Mouse (Mus musculus) midbrain, embryonic 15.5 days (tissue): Measurements from ENCODE around the gene Arl9. TPM values are rescaled to one million over a fixed set of nuclear protein-coding genes. Genes with fewer than 3 reads are reported as not detected.
A peak's percentile ranks its signal among the peaks of the same experiment; 100 is the strongest.

Source experiments
- ATAC-seq: fragments of 200-750 bp; cut with Nextera tagmentation; replicated peaks from 2 replicates; pipeline ENCODE4 v1.8.0; 2017; ENCODE audit warnings: moderate TSS enrichment
- H3K27ac ChIP-seq: fragments of 300-500 bp; sonication (generic); 2 replicates; pipeline ENCODE4 v1.5.1; 2015; ENCODE audit warnings: mild to moderate bottlenecking, inconsistent platforms
- H3K27me3 ChIP-seq: fragments of 300-500 bp; sonication (generic); replicated peaks from 2 replicates; pipeline ENCODE4 v1.6.1; 2015; ENCODE audit warnings: inconsistent platforms
- H3K36me3 ChIP-seq: fragments of 300-500 bp; sonication (generic); replicated peaks from 2 replicates; pipeline ENCODE4 v1.6.1; 2015; ENCODE audit warnings: inconsistent platforms
- H3K4me1 ChIP-seq: fragments of 300-500 bp; sonication (generic); 2 replicates; pipeline ENCODE4 v1.6.1; 2015; ENCODE audit warnings: inconsistent platforms
- H3K4me2 ChIP-seq: fragments of 300-500 bp; sonication (generic); 2 replicates; pipeline ENCODE4 v1.6.1; 2015; ENCODE audit warnings: inconsistent platforms, mild to moderate bottlenecking, moderate library complexity
- H3K4me3 ChIP-seq: fragments of 300-500 bp; sonication (generic); 2 replicates; pipeline ENCODE4 v1.5.1; 2015; ENCODE audit warnings: mild to moderate bottlenecking, inconsistent platforms
- H3K9ac ChIP-seq: fragments of 300-500 bp; sonication (generic); 2 replicates; pipeline ENCODE4 v1.6.1; 2015; ENCODE audit warnings: mild to moderate bottlenecking, inconsistent platforms
- H3K9me3 ChIP-seq: fragments of 300-500 bp; sonication (generic); 2 replicates; pipeline ENCODE4 v1.6.1; 2016; ENCODE audit warnings: inconsistent platforms
- WGBS: fragments of 180-500 bp; shearing (Covaris S2); methylation state at CpG from one replicate; pipeline ENCODE4 v1.1.7; 2015; ENCODE audit warnings: mixed read lengths; 5-methylcytosine and 5-hydroxymethylcytosine counted together
- polyA plus RNA-seq: library from polyadenylated mRNA; unstranded; fragments of >200 nt; fragmentation: Nextera tagmentation; extraction: Ambion mirVana; gene quantifications from 2 replicates; pipeline ENCODE4 v1.2.1, GENCODE M21; 2015

Arl9 gene
- polyA plus RNA-seq, 1 experiment from 2014 or later = not detected

DNA sequence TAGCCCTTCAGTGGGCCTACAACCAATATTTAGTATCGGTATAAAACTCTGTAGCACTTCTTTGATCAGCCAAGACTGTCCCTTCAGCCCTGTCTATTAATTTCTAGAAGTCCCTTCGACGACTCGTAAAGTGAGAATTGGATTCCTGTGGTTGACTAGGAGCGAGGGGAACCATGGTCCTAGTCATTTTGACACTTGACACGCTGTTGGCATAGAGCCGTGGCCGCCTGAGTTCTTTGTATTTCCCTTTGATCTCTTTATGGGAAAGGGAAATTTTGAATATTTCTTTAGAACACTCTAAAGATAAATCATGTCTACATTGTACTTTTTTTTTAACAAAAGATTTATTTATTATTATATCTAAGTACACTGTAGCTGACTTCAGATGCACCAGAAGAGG is 28.1 kb upstream of the Arl9 start:
- peaks cover 17% of the 10 kb centered on the region for H3K36me3 ChIP-seq
- H3K27ac ChIP-seq = no peak overlapping the region
- H3K4me1 ChIP-seq = peaks cover 20% of the 10 kb centered on the region
- no peaks in the 10 kb centered on the region for H3K9me3 ChIP-seq
- ATAC-seq = no peak
- H3K4me3 ChIP-seq = peak overlapping the region; percentile 99
- no peaks in the 10 kb centered on the region for H3K27me3 ChIP-seq
- peak overlapping the region; percentile 56 for H3K4me2 ChIP-seq
- WGBS = 90% methylated on average over 8 of the region's 8 CpGs
- H3K9ac ChIP-seq = peak overlapping the region; percentile 83

DNA sequence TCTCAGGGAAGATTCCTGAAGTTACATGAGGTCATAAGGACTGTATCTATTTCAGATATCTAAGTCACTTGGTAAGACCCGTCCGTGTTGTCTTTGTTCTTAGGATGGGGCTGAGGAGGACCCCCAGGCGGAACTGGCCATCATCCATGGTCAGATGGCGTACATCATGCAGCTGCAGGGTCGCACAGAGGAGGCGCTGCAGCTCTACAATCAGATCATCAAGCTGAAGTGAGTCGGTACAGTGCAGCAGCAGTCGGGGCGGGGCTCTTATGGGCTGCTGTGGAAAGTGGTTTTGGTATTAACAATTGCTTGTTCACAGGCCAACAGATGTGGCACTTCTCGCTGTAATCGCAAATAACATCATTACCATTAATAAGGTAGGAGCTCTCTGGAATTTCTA is 19.8 kb upstream of the Arl9 start:
- no peak overlapping the region for H3K4me2 ChIP-seq
- no peaks in the 10 kb centered on the region for H3K4me1 ChIP-seq
- ATAC-seq = no peak
- no peaks in the 10 kb centered on the region for H3K9me3 ChIP-seq
- H3K4me3 ChIP-seq = no peak overlapping the region
- no peaks in the 10 kb centered on the region for H3K27me3 ChIP-seq
- no peak overlapping the region for H3K27ac ChIP-seq
- 95% methylated on average over 11 of the region's 11 CpGs for WGBS
- H3K36me3 ChIP-seq = peaks cover 63% of the 10 kb centered on the region
- H3K9ac ChIP-seq = no peak overlapping the region

- Histone ChIP-seq H3K27me3 (no peaks in the 10 kb centered on the region), H3K36me3 (peaks cover 46% of the 10 kb centered on the region)
Measured at GRCm38 (mm10) chr5:76990789-76991188, 13.1 kb upstream of the Arl9 start.

DNA sequence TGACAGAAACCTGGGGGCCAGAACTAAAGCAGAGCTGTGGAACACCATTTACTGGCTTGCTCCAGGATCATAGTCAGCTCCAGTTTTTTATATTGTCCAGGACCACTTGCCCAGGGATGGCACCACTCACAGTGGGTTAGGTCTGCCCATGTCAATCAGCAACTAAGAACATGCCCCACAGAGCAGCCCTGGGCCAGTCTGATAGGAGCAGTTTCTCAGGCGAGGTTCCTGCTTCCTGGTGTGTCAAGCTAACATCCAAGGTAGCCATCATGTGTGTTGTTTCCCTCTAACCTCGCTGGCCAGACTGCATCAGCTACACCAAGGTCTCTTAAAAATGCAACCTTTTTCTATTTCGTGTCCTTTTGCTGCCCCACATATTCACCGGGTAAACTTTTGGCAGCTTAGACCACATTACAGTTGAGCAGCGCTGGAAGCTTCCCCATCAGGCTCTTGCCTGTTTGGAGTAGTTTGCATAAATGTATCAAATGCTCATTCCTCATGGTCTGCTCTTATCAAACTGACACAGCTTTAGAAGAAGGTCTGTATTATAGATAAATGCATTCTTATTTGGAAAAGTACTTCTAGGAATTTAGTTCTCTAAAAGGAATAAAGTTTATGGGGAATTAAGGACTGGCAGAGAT is 10.6 kb upstream of the Arl9 start:
- WGBS = 95% methylated on average over 5 of the region's 5 CpGs
- no peak overlapping the region for H3K27ac ChIP-seq
- H3K9me3 ChIP-seq = no peaks in the 10 kb centered on the region
- no peak overlapping the region for H3K4me2 ChIP-seq
- no peak overlapping the region for H3K9ac ChIP-seq
- no peaks in the 10 kb centered on the region for H3K4me1 ChIP-seq
- H3K27me3 ChIP-seq = no peaks in the 10 kb centered on the region
- H3K36me3 ChIP-seq = peaks cover 48% of the 10 kb centered on the region
- no peak for ATAC-seq
- H3K4me3 ChIP-seq = no peak overlapping the region

More at GRCm38 (mm10) chr5:76990789-76991188, 13.1 kb upstream of the Arl9 start:
- H3K9me3 ChIP-seq = no peaks in the 10 kb centered on the region
- no peaks in the 10 kb centered on the region for H3K4me1 ChIP-seq
- WGBS = 96% methylated on average over 3 of the region's 3 CpGs
- no peak overlapping the region for H3K4me2 ChIP-seq
- H3K9ac ChIP-seq = no peak overlapping the region
- no peak overlapping the region for H3K4me3 ChIP-seq
- H3K27ac ChIP-seq = no peak overlapping the region
- no peak for ATAC-seq

DNA sequence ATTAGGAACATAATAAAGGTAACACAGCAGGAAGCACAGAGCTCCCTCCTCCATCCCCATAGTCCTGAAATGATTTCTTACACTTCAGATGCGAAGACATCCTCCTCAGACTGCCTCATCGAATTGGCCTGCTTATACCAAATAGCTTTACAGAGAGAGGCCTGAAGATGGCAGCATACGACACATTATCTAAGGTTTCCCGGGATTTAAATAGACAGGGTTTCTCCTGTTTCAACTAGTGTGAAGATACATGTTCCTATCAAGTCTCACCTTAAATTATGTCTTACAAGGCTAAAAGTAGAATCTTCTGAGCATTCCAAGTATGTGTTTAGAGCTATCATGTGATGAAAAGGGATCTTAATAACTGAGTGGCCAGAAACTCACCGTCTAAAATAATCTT is 5.4 kb upstream of the Arl9 start:
- Histone ChIP-seq H3K9me3 (no peaks in the 10 kb centered on the region), H3K27ac (no peak overlapping the region), H3K36me3 (peaks cover 28% of the 10 kb centered on the region; the same call in 1 of the 2 replicates), H3K4me3 (no peak overlapping the region), H3K4me2 (no peak overlapping the region), H3K9ac (no peak overlapping the region), H3K27me3 (no peaks in the 10 kb centered on the region), H3K4me1 (no peaks in the 10 kb centered on the region)
- peak; percentile 58; the same call in 1 of the 2 replicates for ATAC-seq
- 50% methylated on average over 5 of the region's 5 CpGs for WGBS

GRCm38 (mm10) chr5:77001192-77001591 is 2.7 kb upstream of the Arl9 start:
- WGBS = 93% methylated on average over 17 of the region's 17 CpGs
- Histone ChIP-seq H3K4me3 (no peak overlapping the region), H3K4me2 (no peak overlapping the region), H3K9ac (no peak overlapping the region), H3K27ac (no peak overlapping the region), H3K9me3 (no peaks in the 10 kb centered on the region), H3K4me1 (no peaks in the 10 kb centered on the region), H3K27me3 (no peaks in the 10 kb centered on the region), H3K36me3 (peaks cover 15% of the 10 kb centered on the region; the same call in 1 of the 2 replicates)
- ATAC-seq = no peak

DNA sequence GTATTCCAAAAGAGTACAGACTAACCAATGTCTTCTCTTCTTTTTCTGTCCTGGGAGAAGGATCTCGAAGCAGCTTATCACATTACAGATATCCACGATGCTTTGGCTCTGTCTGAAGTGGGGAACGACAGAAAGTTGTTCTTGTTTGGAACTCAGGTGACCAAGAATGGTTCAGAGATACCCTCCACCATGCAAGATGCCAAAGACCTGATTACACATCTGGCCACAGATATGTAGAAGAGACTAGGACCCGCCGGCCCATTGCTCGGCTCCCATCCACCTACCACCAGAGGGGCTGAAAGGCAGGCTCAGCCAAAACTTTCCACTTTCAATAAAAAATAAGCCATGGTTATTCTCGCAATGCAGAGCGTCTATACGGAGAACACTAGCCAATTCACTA is 6.5 kb downstream of the Arl9 start:
- 90% methylated on average over 9 of the region's 9 CpGs for whole genome bisulfite sequencing
- H3K4me3 ChIP-seq = no peak overlapping the region
- H3K36me3 ChIP-seq = no peaks in the 10 kb centered on the region
- no peak overlapping the region for H3K9ac ChIP-seq
- no peaks in the 10 kb centered on the region for H3K27me3 ChIP-seq
- no peak for ATAC-seq
- H3K9me3 ChIP-seq = no peaks in the 10 kb centered on the region
- no peaks in the 10 kb centered on the region for H3K4me1 ChIP-seq
- H3K27ac ChIP-seq = no peak overlapping the region
- no peak overlapping the region for H3K4me2 ChIP-seq

- Histone ChIP-seq H3K27ac (no peak overlapping the region), H3K27me3 (no peaks in the 10 kb centered on the region), H3K4me3 (no peak overlapping the region), H3K4me2 (no peak overlapping the region), H3K36me3 (no peaks in the 10 kb centered on the region), H3K9me3 (no peaks in the 10 kb centered on the region), H3K9ac (no peak overlapping the region), H3K4me1 (0 out of 2 replicates have a peak, but pooled peaks cover under 1% of the 10 kb centered on the region)
- ATAC-seq = no peak
- WGBS = 69% methylated on average over 3 of the region's 3 CpGs
Measured at GRCm38 (mm10) chr5:77011082-77011481, 7.2 kb downstream of the Arl9 start.

DNA sequence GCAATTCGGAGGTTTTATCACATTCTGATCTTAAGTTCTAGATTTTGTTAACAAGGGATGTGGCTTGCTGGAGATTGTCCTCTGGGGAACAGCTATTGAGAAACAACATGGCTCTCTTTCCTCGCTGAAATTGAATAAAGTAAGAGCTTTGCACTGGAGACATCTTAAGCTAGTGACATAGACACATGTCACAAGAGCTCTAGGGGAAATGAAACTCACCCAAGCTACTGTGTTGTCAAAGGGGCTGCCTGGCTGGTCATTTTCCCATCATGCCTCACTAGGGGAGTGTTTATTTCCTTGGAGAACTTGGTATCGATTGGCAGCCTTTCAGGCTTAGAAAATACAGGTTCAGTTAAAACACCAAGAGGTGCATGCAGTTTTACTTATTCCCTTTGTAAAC is 9.3 kb downstream of the Arl9 start:
- 84% methylated on average over 3 of the region's 3 CpGs for WGBS
- no peak overlapping the region for H3K9ac ChIP-seq
- ATAC-seq = no peak

DNA sequence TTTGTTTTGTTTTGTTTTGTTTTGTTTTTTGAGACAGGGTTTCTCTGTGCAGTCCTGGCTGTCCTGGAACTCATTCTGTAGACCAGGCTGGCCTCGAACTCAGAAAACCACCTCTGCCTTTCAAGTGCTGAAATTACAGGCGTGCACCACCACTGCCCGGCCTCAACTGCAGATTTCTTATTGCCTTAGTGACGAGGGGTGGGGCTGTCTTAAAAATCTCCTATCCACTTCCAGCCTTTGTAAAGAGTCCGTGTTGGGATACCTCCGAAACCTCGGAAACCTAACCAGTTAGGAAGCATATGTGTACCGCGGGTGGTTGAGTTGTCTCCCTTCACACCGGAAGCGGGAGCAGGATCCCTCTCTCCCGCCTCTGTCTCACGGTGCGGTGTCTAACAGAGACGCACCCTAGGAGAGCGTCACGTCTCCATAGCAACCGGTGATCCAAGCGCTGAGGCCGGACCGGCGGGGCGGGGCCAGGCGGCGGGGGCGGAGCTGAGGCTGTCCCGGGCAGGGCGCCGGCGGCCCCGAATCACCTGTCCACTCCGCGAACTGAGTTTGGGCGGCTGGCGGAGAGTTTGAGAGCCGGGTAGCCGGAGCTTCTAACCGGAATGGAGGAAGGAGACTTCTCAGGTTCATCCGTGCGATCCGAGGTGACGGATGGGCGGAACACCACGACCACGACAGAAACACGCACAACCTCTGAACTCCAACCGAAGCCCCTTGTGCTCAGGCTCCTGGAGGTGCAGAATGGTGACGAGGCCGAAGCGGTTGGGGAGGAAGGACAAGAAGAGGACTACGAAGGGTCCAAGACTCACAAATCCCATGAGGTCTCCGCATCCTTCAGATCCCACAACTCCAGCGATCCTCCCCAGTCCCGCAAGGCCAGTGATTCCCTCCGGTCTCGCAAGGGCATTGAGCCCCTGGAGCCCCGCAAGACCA is 12.0 kb downstream of the Arl9 start, which contains the start of gene Thegl:
TSS of gene Thegl (plus strand) at position 480 of the 939 bp plus-strand sequence.
- H3K36me3 ChIP-seq = no peaks in the 10 kb centered on the region
- no peaks in the 10 kb centered on the region for H3K27me3 ChIP-seq
- peak within 1 kb of the TSS; percentile 71 for H3K4me2 ChIP-seq
- H3K27ac ChIP-seq = no peak within 1 kb of the TSS
- WGBS = 13% methylated on average over 57 of the region's 57 CpGs
- H3K4me1 ChIP-seq = 0 out of 2 replicates have a peak, but pooled peaks cover 4% of the 10 kb centered on the region
- ATAC-seq = peak; percentile 99
- H3K9ac ChIP-seq = peak within 1 kb of the TSS; percentile 33
- no peaks in the 10 kb centered on the region for H3K9me3 ChIP-seq
- peak within 1 kb of the TSS; percentile 51 for H3K4me3 ChIP-seq

More for the DNA sequence above, 9.3 kb downstream of the Arl9 start:
- Histone ChIP-seq H3K4me2 (no peak overlapping the region), H3K27ac (no peak overlapping the region), H3K9me3 (no peaks in the 10 kb centered on the region), H3K4me3 (no peak overlapping the region), H3K27me3 (no peaks in the 10 kb centered on the region), H3K36me3 (no peaks in the 10 kb centered on the region), H3K4me1 (0 out of 2 replicates have a peak, but pooled peaks cover 4% of the 10 kb centered on the region)

DNA sequence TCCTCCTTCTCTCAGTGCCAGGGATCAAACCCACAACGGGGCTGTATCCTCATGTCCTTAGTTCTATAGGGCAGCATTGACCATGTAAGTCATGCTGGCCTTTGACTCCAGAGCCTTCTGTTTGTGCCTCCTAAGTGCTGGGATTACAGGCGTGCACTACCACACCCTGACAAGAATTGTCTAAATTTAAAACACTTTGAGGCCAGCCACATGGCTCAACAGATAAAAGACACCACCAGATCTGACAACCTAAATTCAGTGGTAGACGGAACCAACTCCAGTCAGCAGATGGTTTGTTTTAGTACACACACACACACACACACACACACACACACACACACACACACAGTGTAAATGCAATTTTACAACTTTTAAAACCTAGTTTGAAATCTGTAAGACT is 24.2 kb downstream of the Arl9 start:
- no peak overlapping the region for H3K9ac ChIP-seq
- H3K27ac ChIP-seq = no peak overlapping the region
- no peak overlapping the region for H3K4me2 ChIP-seq
- H3K27me3 ChIP-seq = no peaks in the 10 kb centered on the region
- no peak overlapping the region for H3K4me3 ChIP-seq
- no peak for ATAC-seq
- H3K36me3 ChIP-seq = no peaks in the 10 kb centered on the region
- WGBS = 83% methylated on average over 3 of the region's 3 CpGs
- no peaks in the 10 kb centered on the region for H3K4me1 ChIP-seq
- no peaks in the 10 kb centered on the region for H3K9me3 ChIP-seq

GRCm38 (mm10) chr5:77029735-77030134 is 25.9 kb downstream of the Arl9 start:
- no peak for ATAC-seq
- Histone ChIP-seq H3K36me3 (no peaks in the 10 kb centered on the region), H3K27ac (no peak overlapping the region), H3K4me3 (no peak overlapping the region), H3K4me1 (no peaks in the 10 kb centered on the region), H3K4me2 (no peak overlapping the region), H3K9ac (no peak overlapping the region), H3K9me3 (no peaks in the 10 kb centered on the region), H3K27me3 (no peaks in the 10 kb centered on the region)
- 73% methylated on average over 5 of the region's 5 CpGs for WGBS
